Mouse (Mus musculus): ENCODE measurements at regions not wholly inside any gene's neighbourhood (a gene's known extent, or its start where the extent isn't known, plus 50 kb on each side); places are given as distances from the start of the nearest gene placed in this dataset.
A peak's percentile ranks its signal among the peaks of the same experiment; 100 is the strongest.

DNA sequence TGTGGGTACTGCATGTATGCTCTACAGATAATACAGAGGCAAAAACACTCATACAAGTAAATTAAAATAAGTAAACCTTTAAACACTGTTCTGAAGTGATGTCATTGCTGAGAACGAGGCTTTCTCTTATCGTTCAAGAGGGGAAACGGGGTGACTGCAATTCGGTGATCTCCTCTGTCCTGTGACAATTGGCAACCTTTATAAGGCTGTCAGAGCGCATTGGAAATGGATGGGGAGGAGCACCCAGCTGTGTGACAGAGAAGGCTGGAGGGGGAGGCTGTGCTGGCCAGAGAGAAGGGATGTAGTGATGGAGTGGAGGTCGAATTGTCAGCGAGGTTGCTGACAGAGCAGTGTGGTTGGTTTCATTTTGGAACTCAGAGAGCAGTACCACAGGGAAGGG lies 428.0 kb downstream of the Glrx3 start:
- 65% methylated on average over 7 of the region's 7 CpGs for WGBS
- Histone ChIP-seq H3K9me3 (no peaks in the 10 kb centered on the region), H3K9ac (no peak overlapping the region), H3K27ac (no peak overlapping the region), H3K36me3 (no peaks in the 10 kb centered on the region), H3K4me2 (replicated peaks) (no peak overlapping the region), H3K4me1 (replicated peaks) (0 out of 2 replicates have a peak, but pooled peaks cover 2% of the 10 kb centered on the region), H3K27me3 (replicated peaks) (no peaks in the 10 kb centered on the region), H3K4me3 (replicated peaks) (no peak overlapping the region)
- no peak for ATAC-seq

DNA sequence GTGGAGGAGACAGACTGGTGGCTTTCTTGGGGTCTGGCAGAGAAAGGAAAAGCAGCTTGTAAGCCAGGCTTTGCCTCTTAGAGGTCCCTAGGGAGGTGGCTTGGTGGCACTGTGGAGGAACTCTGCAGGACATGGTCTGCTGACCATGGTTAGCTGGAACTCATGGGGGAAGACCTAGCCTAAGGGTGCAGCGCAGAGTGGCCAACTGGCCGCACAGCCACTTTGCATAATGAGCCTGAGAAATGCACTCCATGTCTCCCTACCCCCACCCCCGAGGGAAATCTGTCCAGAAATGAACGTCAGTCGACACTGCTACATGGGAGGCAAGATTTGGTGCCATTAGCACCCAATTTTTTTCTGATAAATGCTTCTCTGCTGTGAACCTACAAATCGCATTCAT lies 429.5 kb downstream of the Glrx3 start:
- Histone ChIP-seq H3K9ac (no peak overlapping the region), H3K4me1 (replicated peaks) (no peaks in the 10 kb centered on the region), H3K27ac (no peak overlapping the region), H3K9me3 (no peaks in the 10 kb centered on the region), H3K4me2 (replicated peaks) (no peak overlapping the region), H3K36me3 (no peaks in the 10 kb centered on the region), H3K4me3 (replicated peaks) (no peak overlapping the region), H3K27me3 (replicated peaks) (no peaks in the 10 kb centered on the region)
- ATAC-seq = no peak
- 82% methylated on average over 6 of the region's 6 CpGs for WGBS

DNA sequence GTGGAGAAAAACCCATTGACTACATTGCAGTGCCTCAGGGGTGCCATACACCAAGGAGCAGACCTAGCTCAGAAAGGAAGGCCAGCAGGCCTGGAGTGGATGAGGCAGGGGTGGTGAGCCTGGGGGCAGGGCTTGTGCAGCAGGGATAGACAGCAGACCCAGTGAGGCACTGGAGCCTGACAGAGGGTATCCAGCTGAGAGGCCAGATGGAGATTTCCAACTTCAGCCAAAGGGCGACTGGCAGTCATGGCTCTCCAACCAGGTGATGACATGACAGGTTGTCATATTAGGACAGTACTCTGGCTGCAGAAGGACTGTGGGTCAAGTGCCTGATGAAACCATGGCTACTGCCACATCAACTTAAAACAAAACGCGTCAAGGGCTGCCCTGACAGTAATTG lies 431.1 kb downstream of the Glrx3 start:
- no peak for ATAC-seq
- WGBS = 79% methylated on average over 3 of the region's 3 CpGs
- Histone ChIP-seq H3K27me3 (replicated peaks) (no peaks in the 10 kb centered on the region), H3K4me2 (replicated peaks) (no peak overlapping the region), H3K36me3 (no peaks in the 10 kb centered on the region), H3K27ac (no peak overlapping the region), H3K4me3 (replicated peaks) (no peak overlapping the region), H3K9me3 (no peaks in the 10 kb centered on the region), H3K9ac (no peak overlapping the region), H3K4me1 (replicated peaks) (no peaks in the 10 kb centered on the region)

DNA sequence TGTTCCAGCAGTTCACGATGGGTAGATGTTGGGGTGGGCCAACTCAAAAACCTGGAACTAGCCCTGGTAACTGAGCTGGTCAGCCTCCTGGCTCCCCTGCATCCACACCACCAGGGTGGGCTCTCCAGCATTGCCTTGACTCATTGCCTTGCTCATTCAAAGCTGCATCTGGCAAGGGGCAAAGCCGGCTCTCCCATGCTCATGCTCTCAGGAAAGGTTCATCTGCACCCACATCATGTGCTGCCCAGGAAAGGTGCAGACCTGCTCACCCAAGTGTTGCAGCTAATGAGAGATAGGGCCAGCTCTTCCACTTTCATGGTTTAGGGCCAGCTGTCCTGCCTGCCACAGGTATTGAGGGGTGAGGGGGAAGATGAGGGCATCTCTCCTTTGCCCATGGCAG lies 437.9 kb downstream of the Glrx3 start:
- no peak overlapping the region for H3K27ac ChIP-seq
- H3K27me3 ChIP-seq (replicated peaks) = no peaks in the 10 kb centered on the region
- H3K9ac ChIP-seq = no peak overlapping the region
- H3K4me3 ChIP-seq (replicated peaks) = no peak overlapping the region
- H3K36me3 ChIP-seq = no peaks in the 10 kb centered on the region
- no peak for ATAC-seq
- no peaks in the 10 kb centered on the region for H3K9me3 ChIP-seq
- 94% methylated on average over 2 of the region's 2 CpGs for WGBS
- H3K4me1 ChIP-seq (replicated peaks) = no peaks in the 10 kb centered on the region
- H3K4me2 ChIP-seq (replicated peaks) = no peak overlapping the region

DNA sequence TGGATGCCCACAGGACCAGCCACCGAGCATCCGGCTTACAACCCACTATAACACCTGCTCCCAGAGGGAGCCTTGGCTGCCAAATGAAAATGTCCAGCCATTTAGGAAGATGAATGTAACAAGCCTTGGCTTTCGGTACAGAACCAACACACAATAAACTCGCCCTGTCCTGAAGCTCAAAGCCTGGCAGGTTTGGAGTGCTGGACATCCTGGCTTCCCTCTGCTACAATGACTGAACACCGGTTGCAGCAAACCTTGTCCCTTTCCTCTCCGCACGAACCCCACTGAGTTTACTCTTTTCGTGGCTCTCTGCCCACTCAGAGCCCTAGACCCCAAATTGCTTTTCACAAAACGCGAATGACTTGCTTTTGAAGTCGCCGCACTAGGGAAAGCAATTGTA lies 441.9 kb downstream of the Glrx3 start:
- WGBS = 82% methylated on average over 12 of the region's 12 CpGs
- no peak for ATAC-seq
- Histone ChIP-seq H3K4me2 (replicated peaks) (no peak overlapping the region), H3K36me3 (no peaks in the 10 kb centered on the region), H3K27me3 (replicated peaks) (no peaks in the 10 kb centered on the region), H3K9me3 (no peaks in the 10 kb centered on the region), H3K4me3 (replicated peaks) (no peak overlapping the region), H3K9ac (no peak overlapping the region), H3K27ac (no peak overlapping the region), H3K4me1 (replicated peaks) (0 out of 2 replicates have a peak, but pooled peaks cover 4% of the 10 kb centered on the region)

DNA sequence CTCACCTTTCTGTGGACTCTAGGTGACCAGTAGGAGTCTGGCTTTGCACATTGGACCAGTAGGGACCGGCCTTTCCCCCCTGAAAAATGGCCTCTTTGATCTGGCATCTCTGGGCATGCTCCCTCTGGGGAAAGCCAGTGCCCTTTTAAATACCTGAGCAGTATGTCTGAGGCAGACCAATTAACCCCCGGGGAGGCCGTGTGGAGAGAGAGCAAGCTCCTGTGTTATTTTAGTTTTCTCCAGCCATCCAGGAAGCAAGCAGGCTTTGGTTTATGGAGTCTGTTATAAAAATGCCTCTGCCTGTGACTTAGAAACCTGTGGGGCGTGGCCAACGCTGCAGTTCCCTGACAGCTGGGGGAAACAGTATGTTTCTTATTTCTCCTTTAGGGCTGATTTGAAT lies 445.5 kb downstream of the Glrx3 start:
- 21% methylated on average over 5 of the region's 5 CpGs for WGBS
- ATAC-seq = no peak
- H3K9ac ChIP-seq = no peak overlapping the region
- no peaks in the 10 kb centered on the region for H3K9me3 ChIP-seq
- no peak overlapping the region for H3K27ac ChIP-seq
- no peaks in the 10 kb centered on the region for H3K27me3 ChIP-seq (replicated peaks)
- 0 out of 2 replicates have a peak, but pooled peaks cover 4% of the 10 kb centered on the region for H3K4me1 ChIP-seq (replicated peaks)
- H3K36me3 ChIP-seq = no peaks in the 10 kb centered on the region
- H3K4me3 ChIP-seq (replicated peaks) = no peak overlapping the region
- no peak overlapping the region for H3K4me2 ChIP-seq (replicated peaks)

DNA sequence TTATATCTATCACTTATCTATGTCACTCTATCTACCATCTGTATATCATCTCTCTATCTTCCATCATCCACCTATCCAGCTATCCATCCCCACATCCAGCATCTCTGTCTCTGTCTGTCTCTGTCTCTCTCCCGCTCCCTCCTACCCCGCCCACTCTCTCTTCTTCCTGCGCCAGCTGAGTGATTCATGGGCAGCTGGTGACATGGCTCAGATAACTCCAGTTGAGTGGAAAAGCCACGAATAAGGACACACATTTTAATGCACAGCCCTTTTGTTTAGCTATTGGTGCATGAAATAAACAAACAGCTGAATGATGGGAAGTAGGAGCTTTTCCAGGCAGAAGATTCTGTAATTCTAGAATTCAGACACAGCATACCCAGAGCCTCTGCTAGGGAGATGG lies 446.3 kb downstream of the Glrx3 start:
- 0 out of 2 replicates have a peak, but pooled peaks cover 4% of the 10 kb centered on the region for H3K4me1 ChIP-seq (replicated peaks)
- ATAC-seq = no peak

DNA sequence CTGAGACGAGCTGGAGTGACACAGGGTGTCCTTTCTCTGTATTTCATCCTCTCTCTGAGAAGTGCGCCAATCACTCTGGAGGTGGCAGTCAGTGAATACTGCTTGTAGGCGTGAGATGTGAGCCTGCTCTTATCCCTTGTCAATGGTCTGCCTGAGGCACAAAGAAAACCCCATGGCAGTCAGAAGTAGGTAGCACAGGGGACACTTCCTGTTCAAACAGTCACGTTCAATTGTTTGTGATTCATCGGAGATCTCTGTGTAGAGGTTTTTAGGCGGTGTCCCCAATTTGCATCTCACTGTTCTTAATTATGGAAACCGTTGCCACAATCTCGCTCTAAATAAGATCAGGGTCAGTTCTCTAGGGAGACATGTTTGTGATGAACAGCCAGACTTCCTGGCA lies 447.7 kb downstream of the Glrx3 start:
- WGBS = 77% methylated on average over 8 of the region's 8 CpGs
- no peak overlapping the region for H3K4me3 ChIP-seq (replicated peaks)
- no peak overlapping the region for H3K9ac ChIP-seq
- no peak for ATAC-seq
- H3K27ac ChIP-seq = no peak overlapping the region
- H3K4me1 ChIP-seq (replicated peaks) = 0 out of 2 replicates have a peak, but pooled peaks cover 4% of the 10 kb centered on the region
- H3K36me3 ChIP-seq = no peaks in the 10 kb centered on the region
- H3K9me3 ChIP-seq = no peaks in the 10 kb centered on the region
- no peak overlapping the region for H3K4me2 ChIP-seq (replicated peaks)
- no peaks in the 10 kb centered on the region for H3K27me3 ChIP-seq (replicated peaks)

More for the DNA sequence above, 446.3 kb downstream of the Glrx3 start:
- H3K27me3 ChIP-seq (replicated peaks) = no peaks in the 10 kb centered on the region
- no peak overlapping the region for H3K4me2 ChIP-seq (replicated peaks)
- H3K27ac ChIP-seq = no peak overlapping the region
- 61% methylated on average over 4 of the region's 4 CpGs for WGBS
- H3K9ac ChIP-seq = no peak overlapping the region
- H3K4me3 ChIP-seq (replicated peaks) = no peak overlapping the region
- no peaks in the 10 kb centered on the region for H3K36me3 ChIP-seq
- H3K9me3 ChIP-seq = no peaks in the 10 kb centered on the region

DNA sequence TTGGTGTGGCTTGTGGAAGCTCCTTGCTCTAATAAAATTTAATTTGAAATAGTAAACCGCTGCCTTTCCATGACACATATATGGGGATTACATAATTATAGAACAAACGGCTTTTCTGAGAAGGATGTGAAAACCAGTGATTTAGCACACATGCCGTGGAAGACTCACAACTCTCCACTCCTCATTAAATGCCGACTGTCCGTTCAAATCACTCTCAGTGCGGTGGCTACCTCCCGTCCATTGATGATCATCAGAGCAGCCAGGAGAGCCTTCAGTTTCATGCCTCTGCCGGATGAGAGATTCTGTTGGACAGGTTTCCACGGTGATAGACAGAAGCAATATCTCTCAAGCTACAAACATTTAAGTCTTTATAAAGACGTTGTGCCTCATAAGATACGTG lies 451.3 kb downstream of the Glrx3 start:
- H3K9ac ChIP-seq = no peak overlapping the region
- H3K27me3 ChIP-seq (replicated peaks) = no peaks in the 10 kb centered on the region
- 76% methylated on average over 11 of the region's 11 CpGs for WGBS

DNA sequence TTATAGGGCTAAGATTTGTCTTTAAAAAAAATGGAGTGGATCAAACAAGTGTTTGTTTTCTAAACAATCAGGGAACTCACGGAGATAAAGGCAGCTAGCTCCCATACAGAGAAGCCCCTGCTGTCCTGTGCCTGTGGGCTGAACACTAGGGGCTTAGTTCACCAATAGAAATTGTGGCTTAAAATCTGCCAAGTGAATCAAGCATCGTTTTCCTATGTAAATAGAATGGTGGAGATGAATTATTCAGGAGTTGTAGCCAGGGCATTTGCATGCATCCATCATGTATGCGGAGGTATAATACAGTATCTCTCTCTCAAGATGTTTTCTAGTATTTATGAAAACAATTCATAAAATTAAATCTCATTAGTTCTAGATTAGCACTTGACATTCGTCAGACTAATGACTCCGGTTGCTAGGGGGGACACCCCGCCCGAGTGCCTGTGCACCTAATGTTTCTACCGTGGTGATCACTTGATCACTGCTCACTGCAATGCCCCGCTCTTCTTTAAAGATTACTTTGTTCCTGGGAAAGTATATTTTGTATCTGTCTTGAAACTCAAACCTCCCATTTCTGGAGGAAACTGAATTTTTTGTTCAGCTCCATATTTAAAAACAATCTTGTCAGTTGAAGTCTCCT lies 469.1 kb downstream of the Glrx3 start:
- 76% methylated on average over 9 of the region's 9 CpGs for WGBS
- ATAC-seq = no peak

More for the DNA sequence above, 451.3 kb downstream of the Glrx3 start:
- no peak for ATAC-seq
- H3K27ac ChIP-seq = no peak overlapping the region
- H3K4me2 ChIP-seq (replicated peaks) = no peak overlapping the region
- no peak overlapping the region for H3K4me3 ChIP-seq (replicated peaks)
- no peaks in the 10 kb centered on the region for H3K4me1 ChIP-seq (replicated peaks)
- H3K36me3 ChIP-seq = no peaks in the 10 kb centered on the region
- H3K9me3 ChIP-seq = no peaks in the 10 kb centered on the region

DNA sequence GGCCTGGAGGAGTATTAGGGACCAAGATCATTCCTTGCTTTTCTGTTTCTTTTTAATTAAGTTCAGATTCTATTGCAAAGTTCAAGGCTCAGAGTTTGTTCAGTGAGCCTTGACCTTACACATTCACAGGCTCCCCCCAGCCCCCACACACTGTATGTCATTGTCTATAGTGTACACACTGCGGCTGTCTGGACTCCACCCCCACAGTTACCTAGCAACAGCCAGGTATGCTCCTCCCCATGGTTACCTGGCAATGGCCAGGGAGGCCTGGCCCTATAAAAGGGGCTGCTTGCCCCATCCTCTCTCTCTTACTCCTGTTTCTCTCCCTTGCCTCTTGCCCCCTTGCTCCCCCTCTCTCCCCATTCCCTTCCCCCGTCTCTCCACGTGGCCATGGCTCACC lies 472.0 kb downstream of the Glrx3 start:
- Histone ChIP-seq H3K9ac (no peak overlapping the region), H3K27ac (no peak overlapping the region), H3K36me3 (no peaks in the 10 kb centered on the region), H3K4me2 (replicated peaks) (no peak overlapping the region), H3K9me3 (no peaks in the 10 kb centered on the region), H3K27me3 (replicated peaks) (no peaks in the 10 kb centered on the region), H3K4me3 (replicated peaks) (no peak overlapping the region), H3K4me1 (replicated peaks) (no peaks in the 10 kb centered on the region)
- 28% methylated on average over 3 of the region's 3 CpGs for WGBS
- 0 out of 2 replicates have a peak, but pooled peaks have one; percentile 55 for ATAC-seq

More for the DNA sequence above, 469.1 kb downstream of the Glrx3 start:
- Histone ChIP-seq H3K4me1 (replicated peaks) (no peaks in the 10 kb centered on the region), H3K9me3 (no peaks in the 10 kb centered on the region), H3K9ac (no peak overlapping the region), H3K27ac (no peak overlapping the region), H3K36me3 (no peaks in the 10 kb centered on the region), H3K4me3 (replicated peaks) (no peak overlapping the region), H3K4me2 (replicated peaks) (no peak overlapping the region), H3K27me3 (replicated peaks) (no peaks in the 10 kb centered on the region)

DNA sequence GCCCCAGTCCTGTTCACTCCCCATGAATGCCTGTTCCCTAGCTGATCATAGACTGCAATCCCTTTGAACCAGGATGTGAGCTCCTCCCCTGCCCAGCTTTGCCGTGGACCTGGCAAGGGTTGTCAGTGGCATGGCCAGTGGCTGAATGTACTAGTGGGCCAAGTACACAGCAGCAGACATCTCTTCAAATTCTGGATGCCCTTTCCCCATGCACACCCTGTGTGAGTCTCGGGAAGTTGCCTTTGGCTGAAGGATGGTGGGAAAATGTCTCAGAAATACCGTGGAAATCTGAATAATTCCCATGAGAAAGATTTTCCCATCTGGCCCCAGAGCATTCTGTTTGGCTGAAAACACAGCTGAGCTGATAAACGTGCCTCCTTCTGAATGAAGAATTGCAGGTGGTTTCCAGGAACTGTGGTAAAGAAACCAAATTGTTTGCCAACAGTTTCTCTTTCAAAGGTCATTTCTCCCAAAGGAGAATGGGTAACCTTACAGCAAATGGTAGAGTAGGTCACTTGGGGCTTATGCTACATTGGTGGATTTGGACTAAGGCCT lies 476.2 kb downstream of the Glrx3 start:
- WGBS = 66% methylated on average over 4 of the region's 4 CpGs
- H3K36me3 ChIP-seq = no peaks in the 10 kb centered on the region
- no peaks in the 10 kb centered on the region for H3K4me1 ChIP-seq (replicated peaks)
- ATAC-seq = no peak
- no peak overlapping the region for H3K4me3 ChIP-seq (replicated peaks)
- no peak overlapping the region for H3K27ac ChIP-seq
- H3K9ac ChIP-seq = no peak overlapping the region
- no peaks in the 10 kb centered on the region for H3K27me3 ChIP-seq (replicated peaks)
- no peaks in the 10 kb centered on the region for H3K9me3 ChIP-seq
- H3K4me2 ChIP-seq (replicated peaks) = no peak overlapping the region

DNA sequence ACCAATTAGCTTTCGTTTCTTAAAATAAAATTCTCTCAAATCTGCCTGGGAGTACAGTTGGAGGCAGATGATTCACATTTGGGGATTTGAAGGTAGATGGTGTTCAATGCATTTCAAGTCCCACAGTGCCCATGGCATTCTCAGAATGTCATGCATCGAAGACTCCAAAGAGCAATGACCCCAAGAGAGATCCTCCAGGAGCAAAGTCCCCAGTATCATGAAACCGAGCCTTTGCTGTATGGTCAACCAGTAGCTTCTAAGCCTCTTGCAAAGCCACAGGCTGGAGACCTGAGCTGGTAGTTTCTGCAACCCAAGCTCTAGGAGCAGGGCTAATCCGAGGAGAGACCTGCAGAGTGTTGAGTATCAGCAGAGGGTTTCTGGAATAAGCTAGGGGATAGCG lies 477.1 kb downstream of the Glrx3 start:
- no peaks in the 10 kb centered on the region for H3K4me1 ChIP-seq (replicated peaks)
- 89% methylated on average over 5 of the region's 5 CpGs for WGBS
- H3K9ac ChIP-seq = no peak overlapping the region
- no peaks in the 10 kb centered on the region for H3K27me3 ChIP-seq (replicated peaks)
- no peaks in the 10 kb centered on the region for H3K9me3 ChIP-seq
- ATAC-seq = no peak
- H3K27ac ChIP-seq = no peak overlapping the region
- no peak overlapping the region for H3K4me2 ChIP-seq (replicated peaks)
- H3K4me3 ChIP-seq (replicated peaks) = no peak overlapping the region
- H3K36me3 ChIP-seq = no peaks in the 10 kb centered on the region

All from intestine, embryonic 15.5 days (tissue).